Mouse (Mus musculus): ENCODE results near the gene Hpdl. TPM values are rescaled to one million over a fixed set of nuclear protein-coding genes. Genes with fewer than 3 reads are reported as not detected.

Hpdl gene
- polyA plus RNA-seq, 1 experiment from 2014 or later, result 1.1 TPM

- H3K36me3 ChIP-seq (ENCODE audit: control insufficient read depth, insufficient read depth, low read length), result no peaks in the 10 kb centered on the region
- H3K27ac ChIP-seq (ENCODE audit: low read depth, low read length), result no peak overlapping the region
- no peak for ATAC-seq (ENCODE audit: low FRiP score, low TSS enrichment)
- 54% methylated on average over 7 of the region's 7 CpGs for WGBS
- H3K4me3 ChIP-seq (ENCODE audit: low read length), result no peak overlapping the region
- no peaks in the 10 kb centered on the region for H3K4me1 ChIP-seq (ENCODE audit: control insufficient read depth, insufficient read depth, low read length)
- H3K27me3 ChIP-seq (ENCODE audit: control insufficient read depth, insufficient read depth, low read length), result no peaks in the 10 kb centered on the region
- no peak overlapping the region for H3K9ac ChIP-seq (ENCODE audit: low read depth, low read length)
- no peaks in the 10 kb centered on the region for H3K9me3 ChIP-seq (ENCODE audit: control insufficient read depth, low read length)
- H3K4me2 ChIP-seq (replicated peaks; ENCODE audit: low read depth, low read length), result no peak overlapping the region
Observed at GRCm38 (mm10) chr4:116787985-116788760, 33.3 kb downstream of the Hpdl start.

DNA sequence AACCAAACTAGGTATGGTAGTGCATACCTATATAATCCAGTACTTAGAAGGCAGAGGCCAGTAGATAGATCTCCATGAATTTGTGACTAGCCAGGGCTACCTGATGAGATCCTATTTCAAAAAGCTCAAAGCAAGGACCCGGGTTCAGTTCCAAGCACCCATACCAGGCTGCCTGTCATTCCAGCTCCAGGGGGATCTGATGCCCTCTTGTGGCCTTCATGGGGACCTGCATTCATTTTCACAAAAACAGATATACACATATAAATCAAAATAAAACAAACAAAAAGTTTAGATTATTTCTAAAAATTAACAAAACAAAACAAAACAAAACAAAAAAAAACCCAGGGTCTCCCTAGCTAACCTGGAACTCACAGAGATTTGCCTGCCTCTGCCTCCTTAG is 34.9 kb downstream of the Hpdl start:
- Histone ChIP-seq H3K27ac (ENCODE audit: low read depth, low read length) (no peak overlapping the region), H3K4me3 (ENCODE audit: low read length) (no peak overlapping the region), H3K27me3 (ENCODE audit: control insufficient read depth, insufficient read depth, low read length) (no peaks in the 10 kb centered on the region), H3K9me3 (ENCODE audit: control insufficient read depth, low read length) (no peaks in the 10 kb centered on the region), H3K36me3 (ENCODE audit: control insufficient read depth, insufficient read depth, low read length) (no peaks in the 10 kb centered on the region), H3K9ac (ENCODE audit: low read depth, low read length) (no peak overlapping the region), H3K4me1 (ENCODE audit: control insufficient read depth, insufficient read depth, low read length) (no peaks in the 10 kb centered on the region), H3K4me2 (replicated peaks; ENCODE audit: low read depth, low read length) (no peak overlapping the region)
- WGBS, result 100% methylated on average over 1 of the region's 1 CpGs
- no peak for ATAC-seq (ENCODE audit: low FRiP score, low TSS enrichment)

DNA sequence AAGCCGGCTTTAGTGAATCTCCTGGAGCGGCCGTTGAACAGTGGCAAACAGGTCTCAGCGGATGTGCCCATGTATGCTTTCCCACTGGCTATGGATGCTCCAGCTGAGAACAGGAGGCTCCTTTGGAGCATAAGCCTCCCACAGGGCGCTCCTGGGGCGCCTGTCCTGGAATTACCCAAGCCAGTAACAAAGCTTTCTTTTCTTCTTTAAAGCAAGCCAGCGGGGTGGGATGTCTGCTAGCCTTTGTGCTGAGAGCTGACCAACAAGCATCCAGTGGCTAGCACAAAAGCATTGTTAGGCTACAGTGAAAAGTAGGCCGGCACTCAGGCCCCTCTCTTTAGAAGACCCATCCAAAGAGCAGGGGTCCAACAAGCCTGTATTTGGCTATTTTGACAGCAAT is 39.3 kb downstream of the Hpdl start:
- 27% methylated on average over 8 of the region's 8 CpGs for WGBS

GRCm38 (mm10) chr4:116781366-116781765 is 40.1 kb downstream of the Hpdl start:
- Histone ChIP-seq H3K4me1 (ENCODE audit: control insufficient read depth, insufficient read depth, low read length) (no peaks in the 10 kb centered on the region), H3K9me3 (ENCODE audit: control insufficient read depth, low read length) (no peaks in the 10 kb centered on the region), H3K27me3 (ENCODE audit: control insufficient read depth, insufficient read depth, low read length) (no peaks in the 10 kb centered on the region), H3K36me3 (ENCODE audit: control insufficient read depth, insufficient read depth, low read length) (no peaks in the 10 kb centered on the region), H3K27ac (ENCODE audit: low read depth, low read length) (no peak overlapping the region), H3K4me3 (ENCODE audit: low read length) (no peak overlapping the region), H3K9ac (ENCODE audit: low read depth, low read length) (no peak overlapping the region), H3K4me2 (replicated peaks; ENCODE audit: low read depth, low read length) (no peak overlapping the region)
- WGBS, result 21% methylated on average over 2 of the region's 2 CpGs
- ATAC-seq (ENCODE audit: low FRiP score, low TSS enrichment), result no peak

More for the DNA sequence above, 39.3 kb downstream of the Hpdl start:
- H3K9ac ChIP-seq (ENCODE audit: low read depth, low read length), result no peak overlapping the region
- H3K9me3 ChIP-seq (ENCODE audit: control insufficient read depth, low read length), result no peaks in the 10 kb centered on the region
- H3K4me1 ChIP-seq (ENCODE audit: control insufficient read depth, insufficient read depth, low read length), result no peaks in the 10 kb centered on the region
- H3K27me3 ChIP-seq (ENCODE audit: control insufficient read depth, insufficient read depth, low read length), result no peaks in the 10 kb centered on the region
- no peak overlapping the region for H3K4me3 ChIP-seq (ENCODE audit: low read length)
- no peaks in the 10 kb centered on the region for H3K36me3 ChIP-seq (ENCODE audit: control insufficient read depth, insufficient read depth, low read length)
- ATAC-seq (ENCODE audit: low FRiP score, low TSS enrichment), result no peak
- H3K27ac ChIP-seq (ENCODE audit: low read depth, low read length), result no peak overlapping the region
- H3K4me2 ChIP-seq (replicated peaks; ENCODE audit: low read depth, low read length), result no peak overlapping the region

DNA sequence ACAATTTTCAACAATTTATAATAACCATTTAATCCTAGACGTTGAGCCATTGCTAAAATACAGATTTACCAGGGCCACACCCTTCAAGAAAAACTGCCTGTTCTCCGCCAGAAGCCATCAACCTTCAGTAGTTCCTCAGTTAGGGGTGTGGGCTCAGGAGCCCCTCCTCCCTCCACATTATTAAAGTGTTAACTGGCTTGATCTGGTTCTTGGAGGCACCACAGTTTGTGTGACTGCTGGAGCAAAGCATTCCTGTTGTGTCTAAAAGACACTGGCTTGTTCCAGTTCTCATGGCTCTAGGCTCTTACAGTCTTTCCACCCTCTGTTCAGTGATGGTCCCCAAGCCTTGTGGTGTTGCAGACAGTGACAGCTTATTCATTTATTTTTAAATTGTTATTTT is 41.0 kb downstream of the Hpdl start:
- H3K27ac ChIP-seq (ENCODE audit: low read depth, low read length), result no peak overlapping the region
- no peak for ATAC-seq (ENCODE audit: low FRiP score, low TSS enrichment)
- H3K36me3 ChIP-seq (ENCODE audit: control insufficient read depth, insufficient read depth, low read length), result no peaks in the 10 kb centered on the region
- no peak overlapping the region for H3K4me2 ChIP-seq (replicated peaks; ENCODE audit: low read depth, low read length)
- H3K9ac ChIP-seq (ENCODE audit: low read depth, low read length), result no peak overlapping the region
- H3K9me3 ChIP-seq (ENCODE audit: control insufficient read depth, low read length), result no peaks in the 10 kb centered on the region
- H3K27me3 ChIP-seq (ENCODE audit: control insufficient read depth, insufficient read depth, low read length), result no peaks in the 10 kb centered on the region
- H3K4me3 ChIP-seq (ENCODE audit: low read length), result no peak overlapping the region
- no peaks in the 10 kb centered on the region for H3K4me1 ChIP-seq (ENCODE audit: control insufficient read depth, insufficient read depth, low read length)
- 66% methylated on average over 2 of the region's 2 CpGs for WGBS

DNA sequence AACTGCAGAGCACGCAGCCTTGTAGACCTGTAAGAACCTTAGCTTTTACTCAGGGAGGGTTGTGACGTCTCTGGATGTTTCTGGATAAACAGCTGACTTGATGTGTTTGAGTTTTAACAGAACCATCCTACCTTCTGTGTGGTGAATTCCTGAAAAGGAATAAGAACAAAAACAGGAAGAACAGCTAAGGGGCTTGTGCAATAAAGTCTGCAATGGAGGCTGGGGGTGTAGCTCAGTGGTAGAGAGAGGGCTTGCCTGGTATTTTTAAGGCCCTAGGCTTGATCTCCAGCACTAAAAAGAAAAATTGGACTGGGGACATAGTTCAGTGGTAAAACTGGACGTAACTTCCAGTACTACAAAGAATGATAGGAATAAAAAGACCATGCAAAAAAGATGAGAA is 44.4 kb downstream of the Hpdl start:
- 89% methylated on average over 3 of the region's 3 CpGs for WGBS
- Histone ChIP-seq H3K36me3 (ENCODE audit: control insufficient read depth, insufficient read depth, low read length) (no peaks in the 10 kb centered on the region), H3K9ac (ENCODE audit: low read depth, low read length) (no peak overlapping the region), H3K4me3 (ENCODE audit: low read length) (no peak overlapping the region), H3K27ac (ENCODE audit: low read depth, low read length) (no peak overlapping the region), H3K9me3 (ENCODE audit: control insufficient read depth, low read length) (no peaks in the 10 kb centered on the region), H3K4me1 (ENCODE audit: control insufficient read depth, insufficient read depth, low read length) (no peaks in the 10 kb centered on the region), H3K27me3 (ENCODE audit: control insufficient read depth, insufficient read depth, low read length) (no peaks in the 10 kb centered on the region), H3K4me2 (replicated peaks; ENCODE audit: low read depth, low read length) (no peak overlapping the region)
- ATAC-seq (ENCODE audit: low FRiP score, low TSS enrichment), result no peak

DNA sequence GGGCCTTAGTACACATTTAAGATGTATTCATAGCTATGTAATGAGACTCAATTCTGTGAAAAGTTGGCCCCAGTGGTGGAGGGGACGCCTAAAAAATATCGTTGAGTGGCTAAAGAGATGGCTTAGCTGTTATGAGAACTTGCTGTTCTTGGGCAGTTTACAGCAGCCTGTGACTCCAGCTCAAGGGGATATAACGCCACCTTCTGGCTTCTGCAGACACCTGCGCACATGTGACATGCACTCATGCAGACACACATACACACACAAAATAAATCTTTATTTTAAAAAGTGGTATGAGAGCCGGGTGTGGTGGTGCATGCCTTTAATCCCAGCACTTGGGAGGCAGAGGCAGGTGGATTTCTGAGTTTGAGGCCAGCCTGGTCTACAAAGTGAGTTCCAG is 45.1 kb downstream of the Hpdl start:
- no peak for ATAC-seq (ENCODE audit: low FRiP score, low TSS enrichment)
- WGBS, result 91% methylated on average over 5 of the region's 5 CpGs

More for the DNA sequence above, 45.1 kb downstream of the Hpdl start:
- Histone ChIP-seq H3K4me1 (ENCODE audit: control insufficient read depth, insufficient read depth, low read length) (no peaks in the 10 kb centered on the region), H3K27me3 (ENCODE audit: control insufficient read depth, insufficient read depth, low read length) (no peaks in the 10 kb centered on the region), H3K27ac (ENCODE audit: low read depth, low read length) (no peak overlapping the region), H3K4me2 (replicated peaks; ENCODE audit: low read depth, low read length) (no peak overlapping the region), H3K9me3 (ENCODE audit: control insufficient read depth, low read length) (no peaks in the 10 kb centered on the region), H3K9ac (ENCODE audit: low read depth, low read length) (no peak overlapping the region), H3K36me3 (ENCODE audit: control insufficient read depth, insufficient read depth, low read length) (no peaks in the 10 kb centered on the region), H3K4me3 (ENCODE audit: low read length) (no peak overlapping the region)

Other genes with a start within 250 kb of the Hpdl start
- gene Ccdc17, start 225.1 kb downstream of the Hpdl start, polyA plus RNA-seq (2014; fragmentation: Nextera tagmentation; extraction: Ambion mirVana), result 2.2 and 4.5 TPM in 2 replicates
- 224 and 234 TPM in 2 replicates for gene Nasp, start 193.8 kb downstream of the Hpdl start, polyA plus RNA-seq (2014; fragmentation: Nextera tagmentation; extraction: Ambion mirVana)
- 730 and 751 TPM in 2 replicates for gene Akr1a1, start 170.0 kb downstream of the Hpdl start, polyA plus RNA-seq (2014; fragmentation: Nextera tagmentation; extraction: Ambion mirVana)
- gene Prdx1, start 136.2 kb downstream of the Hpdl start, polyA plus RNA-seq (2014; fragmentation: Nextera tagmentation; extraction: Ambion mirVana), result 1,503 and 1,977 TPM in 2 replicates
- gene Mmachc, start 113.3 kb downstream of the Hpdl start, polyA plus RNA-seq (2014; fragmentation: Nextera tagmentation; extraction: Ambion mirVana), result 19.7 and 25.5 TPM in 2 replicates
- gene Ccdc163, start 113.2 kb downstream of the Hpdl start, polyA plus RNA-seq (2014; fragmentation: Nextera tagmentation; extraction: Ambion mirVana), result 36.9 and 39.6 TPM in 2 replicates
- gene Tesk2, start 100.8 kb downstream of the Hpdl start, polyA plus RNA-seq (2014; fragmentation: Nextera tagmentation; extraction: Ambion mirVana), result 4.6 and 7.4 TPM in 2 replicates
- 29.0 and 42.5 TPM in 2 replicates for gene Toe1, start 14.1 kb downstream of the Hpdl start, polyA plus RNA-seq (2014; fragmentation: Nextera tagmentation; extraction: Ambion mirVana)
- 17.9 and 18.7 TPM in 2 replicates for gene Mutyh, start 14.0 kb downstream of the Hpdl start, polyA plus RNA-seq (2014; fragmentation: Nextera tagmentation; extraction: Ambion mirVana)
- 1.7 and 2.1 TPM in 2 replicates for gene Zswim5, start 55.7 kb upstream of the Hpdl start, polyA plus RNA-seq (2014; fragmentation: Nextera tagmentation; extraction: Ambion mirVana)
- gene Urod, start 172.7 kb upstream of the Hpdl start, polyA plus RNA-seq (2014; fragmentation: Nextera tagmentation; extraction: Ambion mirVana), result 83.9 and 101 TPM in 2 replicates
- 4.5 and 7.6 TPM in 2 replicates for gene Hectd3, start 173.6 kb upstream of the Hpdl start, polyA plus RNA-seq (2014; fragmentation: Nextera tagmentation; extraction: Ambion mirVana)
- 52.9 and 53.2 TPM in 2 replicates for gene Eif2b3, start 197.7 kb upstream of the Hpdl start, polyA plus RNA-seq (2014; fragmentation: Nextera tagmentation; extraction: Ambion mirVana)

Measured in kidney, embryonic 14.5 days (tissue).